Mouse (Mus musculus): ENCODE results near the gene Arhgef17. TPM values are rescaled to one million over a fixed set of nuclear protein-coding genes. Genes with fewer than 3 reads are reported as not detected.

Gene Arhgef17
- polyA plus RNA-seq, 1 experiment from 2014 or later = 12.9 TPM

DNA sequence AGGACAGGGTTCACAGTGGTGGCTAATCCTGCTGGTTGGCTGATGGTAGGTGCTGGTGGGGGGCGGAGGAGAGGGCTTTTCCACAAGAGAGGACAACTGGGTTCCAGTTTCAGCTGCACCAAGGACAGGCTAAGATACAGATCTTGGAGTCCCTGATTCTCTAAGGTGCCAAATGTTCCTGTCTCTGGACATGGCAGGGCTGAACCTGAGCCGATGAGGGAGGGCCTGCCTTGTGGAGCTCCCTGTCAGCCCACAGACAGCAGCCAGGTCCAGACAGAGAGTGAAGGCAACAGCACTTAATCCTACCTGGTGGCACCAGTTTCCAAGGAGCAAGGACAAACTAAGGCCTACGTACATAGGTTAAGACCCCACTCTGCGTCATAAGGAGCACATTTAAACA is 47.4 kb downstream of the Arhgef17 start:
- Histone ChIP-seq H3K36me3 (ENCODE audit: control insufficient read depth, insufficient read depth, low read length) (peaks cover 85% of the 10 kb centered on the region), H3K9ac (ENCODE audit: low read length) (no peak overlapping the region), H3K4me3 (ENCODE audit: low read depth, low read length) (no peak overlapping the region), H3K27ac (ENCODE audit: low read depth) (no peak overlapping the region), H3K4me2 (ENCODE audit: low read length) (no peak overlapping the region), H3K9me3 (ENCODE audit: control insufficient read depth, low read length) (no peaks in the 10 kb centered on the region), H3K4me1 (replicated peaks; ENCODE audit: control insufficient read depth, insufficient read depth, low read length) (no peaks in the 10 kb centered on the region), H3K27me3 (replicated peaks; ENCODE audit: control insufficient read depth, insufficient read depth, low read length) (no peaks in the 10 kb centered on the region)
- no peak for DNase-seq (ENCODE audit: low spot score)
- no peak for ATAC-seq (replicated peaks; ENCODE audit: low FRiP score, low TSS enrichment, low read depth)
- 93% methylated on average over 4 of the region's 4 CpGs for WGBS

DNA sequence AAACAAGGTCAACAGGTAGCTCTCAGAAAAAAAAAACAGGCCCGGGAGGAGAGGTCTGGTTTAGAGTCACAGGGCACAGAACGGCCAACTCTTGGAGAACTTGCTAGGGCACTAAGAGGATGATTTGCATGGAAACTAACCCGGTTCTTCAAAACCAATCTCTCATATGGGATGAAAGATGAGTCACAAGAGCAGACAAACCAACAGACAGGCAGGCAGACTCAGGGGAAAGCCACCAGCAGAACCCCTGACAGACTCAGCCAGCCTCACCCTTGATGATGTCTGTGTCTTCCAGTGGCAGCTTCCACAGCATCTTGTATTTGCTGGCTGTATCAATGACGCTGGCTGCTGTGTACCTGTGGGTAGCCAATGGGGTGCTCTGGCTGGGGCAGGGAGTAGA is 50.0 kb downstream of the Arhgef17 start:
- no peaks in the 10 kb centered on the region for H3K27me3 ChIP-seq (replicated peaks; ENCODE audit: control insufficient read depth, insufficient read depth, low read length)
- 90% methylated on average over 4 of the region's 4 CpGs for WGBS
- H3K4me2 ChIP-seq (ENCODE audit: low read length) = no peak overlapping the region
- H3K27ac ChIP-seq (ENCODE audit: low read depth) = no peak overlapping the region
- no peak overlapping the region for H3K4me3 ChIP-seq (ENCODE audit: low read depth, low read length)
- no peaks in the 10 kb centered on the region for H3K9me3 ChIP-seq (ENCODE audit: control insufficient read depth, low read length)
- DNase-seq (ENCODE audit: low spot score) (no peak), ATAC-seq (replicated peaks; ENCODE audit: low FRiP score, low TSS enrichment, low read depth) (no peak)
- peaks cover 92% of the 10 kb centered on the region for H3K36me3 ChIP-seq (ENCODE audit: control insufficient read depth, insufficient read depth, low read length)
- no peaks in the 10 kb centered on the region for H3K4me1 ChIP-seq (replicated peaks; ENCODE audit: control insufficient read depth, insufficient read depth, low read length)
- no peak overlapping the region for H3K9ac ChIP-seq (ENCODE audit: low read length)

DNA sequence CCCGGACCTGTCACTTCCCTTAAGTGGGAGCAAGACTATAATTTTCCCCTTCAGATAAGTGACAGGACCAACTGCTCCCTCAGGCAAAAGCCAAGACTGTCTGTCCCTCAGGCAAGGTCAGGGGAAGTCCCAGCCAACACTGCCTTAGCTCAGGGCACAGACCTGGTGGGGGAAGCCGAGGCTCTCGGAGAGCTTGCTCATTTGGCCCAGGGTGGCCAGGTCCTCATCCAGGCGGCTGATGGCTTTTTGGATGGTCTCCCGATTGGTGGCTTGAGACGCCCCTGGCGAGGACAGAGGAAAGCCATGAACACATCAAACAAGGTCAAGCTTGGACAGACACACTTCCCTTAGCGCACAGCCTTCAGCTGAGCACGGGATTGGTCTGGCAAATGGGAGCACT is 50.4 kb downstream of the Arhgef17 start:
- H3K27ac ChIP-seq (ENCODE audit: low read depth) = no peak overlapping the region
- H3K9me3 ChIP-seq (ENCODE audit: control insufficient read depth, low read length) = no peaks in the 10 kb centered on the region
- no peak overlapping the region for H3K4me3 ChIP-seq (ENCODE audit: low read depth, low read length)
- no peak overlapping the region for H3K4me2 ChIP-seq (ENCODE audit: low read length)
- H3K4me1 ChIP-seq (replicated peaks; ENCODE audit: control insufficient read depth, insufficient read depth, low read length) = no peaks in the 10 kb centered on the region
- 88% methylated on average over 9 of the region's 9 CpGs for WGBS
- no peak for DNase-seq (ENCODE audit: low spot score)
- peaks cover 97% of the 10 kb centered on the region for H3K36me3 ChIP-seq (ENCODE audit: control insufficient read depth, insufficient read depth, low read length)
- no peak for ATAC-seq (replicated peaks; ENCODE audit: low FRiP score, low TSS enrichment, low read depth)
- H3K9ac ChIP-seq (ENCODE audit: low read length) = no peak overlapping the region
- H3K27me3 ChIP-seq (replicated peaks; ENCODE audit: control insufficient read depth, insufficient read depth, low read length) = no peaks in the 10 kb centered on the region

DNA sequence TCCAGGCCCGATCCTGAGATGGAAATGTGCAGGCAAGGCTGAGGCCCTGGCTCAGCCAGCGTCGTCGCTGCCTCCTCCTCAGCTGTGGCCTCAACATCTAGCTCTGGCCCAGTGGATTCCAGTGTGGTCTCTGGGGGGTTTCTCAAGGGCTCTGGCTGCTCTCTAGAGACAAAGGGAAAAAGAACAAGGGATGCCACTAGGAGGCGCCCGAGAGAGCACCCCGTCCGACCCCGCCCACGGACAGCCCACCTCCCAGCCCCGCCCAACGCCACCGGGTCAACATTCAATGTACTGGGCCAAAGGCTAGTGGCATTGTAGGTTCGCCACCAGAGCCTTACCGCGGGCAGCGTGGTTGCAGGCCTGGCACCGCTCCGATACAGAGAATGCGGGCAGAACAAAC is 52.3 kb downstream of the Arhgef17 start:
- Histone ChIP-seq H3K4me2 (ENCODE audit: low read length) (no peak overlapping the region), H3K9ac (ENCODE audit: low read length) (no peak overlapping the region), H3K9me3 (ENCODE audit: control insufficient read depth, low read length) (no peaks in the 10 kb centered on the region), H3K4me1 (replicated peaks; ENCODE audit: control insufficient read depth, insufficient read depth, low read length) (no peaks in the 10 kb centered on the region), H3K36me3 (ENCODE audit: control insufficient read depth, insufficient read depth, low read length) (peaks cover 97% of the 10 kb centered on the region), H3K27ac (ENCODE audit: low read depth) (no peak overlapping the region), H3K4me3 (ENCODE audit: low read depth, low read length) (no peak overlapping the region), H3K27me3 (replicated peaks; ENCODE audit: control insufficient read depth, insufficient read depth, low read length) (no peaks in the 10 kb centered on the region)
- ATAC-seq (replicated peaks; ENCODE audit: low FRiP score, low TSS enrichment, low read depth) (no peak), DNase-seq (ENCODE audit: low spot score) (peak; percentile 88)
- WGBS = 21% methylated on average over 20 of the region's 20 CpGs

DNA sequence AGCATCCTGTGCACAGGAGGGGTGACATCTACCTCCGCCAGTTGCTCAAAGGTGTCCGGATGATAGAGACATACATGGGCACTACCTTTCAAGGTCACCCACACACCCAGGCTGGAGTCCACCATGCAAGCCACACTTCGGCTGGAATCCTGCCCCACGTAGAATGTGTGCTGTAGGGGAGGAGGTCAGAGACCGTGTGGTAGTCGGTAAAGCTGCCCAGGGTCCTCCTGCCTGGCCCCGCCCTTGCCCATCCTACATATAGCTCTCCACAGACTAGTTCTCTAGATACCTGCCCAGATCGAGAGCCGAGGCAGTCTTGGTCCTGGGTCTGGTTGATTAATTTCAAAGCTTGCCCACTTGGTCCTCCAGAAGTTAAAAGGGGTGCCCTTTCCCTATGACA is 55.1 kb downstream of the Arhgef17 start:
- H3K9me3 ChIP-seq (ENCODE audit: control insufficient read depth, low read length) = no peaks in the 10 kb centered on the region
- H3K9ac ChIP-seq (ENCODE audit: low read length) = no peak overlapping the region
- WGBS = 89% methylated on average over 9 of the region's 9 CpGs
- H3K36me3 ChIP-seq (ENCODE audit: control insufficient read depth, insufficient read depth, low read length) = peaks cover 97% of the 10 kb centered on the region
- ATAC-seq (replicated peaks; ENCODE audit: low FRiP score, low TSS enrichment, low read depth) (no peak), DNase-seq (ENCODE audit: low spot score) (no peak)
- no peaks in the 10 kb centered on the region for H3K4me1 ChIP-seq (replicated peaks; ENCODE audit: control insufficient read depth, insufficient read depth, low read length)
- no peaks in the 10 kb centered on the region for H3K27me3 ChIP-seq (replicated peaks; ENCODE audit: control insufficient read depth, insufficient read depth, low read length)
- no peak overlapping the region for H3K27ac ChIP-seq (ENCODE audit: low read depth)
- H3K4me2 ChIP-seq (ENCODE audit: low read length) = no peak overlapping the region
- no peak overlapping the region for H3K4me3 ChIP-seq (ENCODE audit: low read depth, low read length)

DNA sequence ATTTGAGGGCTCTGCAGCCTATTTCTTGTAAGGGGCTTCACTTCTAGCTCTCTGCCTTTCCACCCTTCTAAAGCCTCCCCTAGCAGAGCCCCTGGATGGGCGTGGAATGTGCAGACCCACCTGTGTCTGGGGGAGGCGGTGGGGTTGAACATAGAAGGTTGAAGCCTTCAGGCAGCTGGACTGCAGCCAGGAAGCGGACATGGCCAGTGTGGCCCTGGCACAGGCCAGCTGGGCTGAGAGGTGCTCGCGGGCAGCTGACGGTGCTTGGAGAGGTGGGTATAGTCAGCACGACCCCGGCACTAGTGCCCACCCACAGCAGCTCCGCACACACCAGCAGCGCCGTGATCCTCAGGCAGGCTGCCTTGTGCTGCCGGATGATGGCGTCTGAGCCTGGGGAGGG is 55.6 kb downstream of the Arhgef17 start:
- ATAC-seq (replicated peaks; ENCODE audit: low FRiP score, low TSS enrichment, low read depth) = no peak; the same call in 1 of the 2 replicates
- H3K9me3 ChIP-seq (ENCODE audit: control insufficient read depth, low read length) = no peaks in the 10 kb centered on the region
- WGBS = 92% methylated on average over 13 of the region's 13 CpGs
- no peaks in the 10 kb centered on the region for H3K4me1 ChIP-seq (replicated peaks; ENCODE audit: control insufficient read depth, insufficient read depth, low read length)
- H3K27ac ChIP-seq (ENCODE audit: low read depth) = no peak overlapping the region
- peaks cover 96% of the 10 kb centered on the region for H3K36me3 ChIP-seq (ENCODE audit: control insufficient read depth, insufficient read depth, low read length)
- H3K4me2 ChIP-seq (ENCODE audit: low read length) = no peak overlapping the region
- DNase-seq (ENCODE audit: low spot score) = no peak
- H3K4me3 ChIP-seq (ENCODE audit: low read depth, low read length) = no peak overlapping the region
- H3K27me3 ChIP-seq (replicated peaks; ENCODE audit: control insufficient read depth, insufficient read depth, low read length) = no peaks in the 10 kb centered on the region
- H3K9ac ChIP-seq (ENCODE audit: low read length) = no peak overlapping the region

DNA sequence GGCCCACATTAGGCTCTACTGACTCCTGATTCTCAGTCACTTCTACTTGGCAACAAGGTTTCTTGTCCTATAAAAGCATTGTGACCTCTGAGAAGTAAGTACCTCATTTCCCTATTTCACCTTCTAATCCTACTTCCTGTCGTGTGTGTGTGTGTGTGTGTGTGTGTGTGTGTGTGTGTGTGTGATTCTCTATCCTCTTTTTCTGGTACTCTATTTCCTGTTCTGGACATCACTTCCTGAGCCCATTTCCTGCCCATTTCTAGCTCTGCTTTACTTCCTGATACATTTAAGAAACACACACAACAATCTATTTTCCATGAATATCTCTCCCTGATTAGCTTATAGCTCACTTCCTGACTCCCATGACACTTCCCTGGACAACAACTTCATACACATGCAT is 56.1 kb downstream of the Arhgef17 start:
- Histone ChIP-seq H3K36me3 (ENCODE audit: control insufficient read depth, insufficient read depth, low read length) (peaks cover 96% of the 10 kb centered on the region), H3K4me2 (ENCODE audit: low read length) (no peak overlapping the region), H3K4me3 (ENCODE audit: low read depth, low read length) (no peak overlapping the region), H3K4me1 (replicated peaks; ENCODE audit: control insufficient read depth, insufficient read depth, low read length) (no peaks in the 10 kb centered on the region), H3K9ac (ENCODE audit: low read length) (no peak overlapping the region), H3K9me3 (ENCODE audit: control insufficient read depth, low read length) (no peaks in the 10 kb centered on the region), H3K27ac (ENCODE audit: low read depth) (no peak overlapping the region), H3K27me3 (replicated peaks; ENCODE audit: control insufficient read depth, insufficient read depth, low read length) (no peaks in the 10 kb centered on the region)
- DNase-seq (ENCODE audit: low spot score) (no peak), ATAC-seq (replicated peaks; ENCODE audit: low FRiP score, low TSS enrichment, low read depth) (no peak)
- WGBS = 58% methylated on average over 1 of the region's 1 CpGs

DNA sequence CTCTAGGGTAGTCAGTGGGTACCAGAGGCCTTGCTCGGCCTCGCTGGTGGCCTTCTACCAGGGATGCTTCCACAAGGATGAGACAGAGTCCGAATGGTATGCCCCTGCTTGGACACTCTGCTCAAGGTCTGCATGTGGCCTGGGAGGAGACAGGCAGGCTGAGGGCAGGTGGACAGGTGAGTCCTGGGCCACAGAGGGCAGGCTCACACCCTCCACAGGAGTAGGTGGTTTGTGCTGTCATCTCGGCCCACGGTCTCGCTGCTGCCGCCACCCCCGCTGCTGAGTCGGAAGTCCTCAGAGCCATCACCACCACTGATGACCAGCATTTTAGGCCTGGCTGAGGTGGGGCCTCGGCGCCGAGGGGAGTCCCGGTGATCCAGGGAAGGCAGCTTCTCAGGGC is 58.7 kb downstream of the Arhgef17 start:
- DNase-seq (ENCODE audit: low spot score) (no peak), ATAC-seq (replicated peaks; ENCODE audit: low FRiP score, low TSS enrichment, low read depth) (no peak)
- 95% methylated on average over 13 of the region's 13 CpGs for WGBS
- Histone ChIP-seq H3K9me3 (ENCODE audit: control insufficient read depth, low read length) (no peaks in the 10 kb centered on the region), H3K4me1 (replicated peaks; ENCODE audit: control insufficient read depth, insufficient read depth, low read length) (no peaks in the 10 kb centered on the region), H3K27me3 (replicated peaks; ENCODE audit: control insufficient read depth, insufficient read depth, low read length) (no peaks in the 10 kb centered on the region), H3K27ac (ENCODE audit: low read depth) (no peak overlapping the region), H3K36me3 (ENCODE audit: control insufficient read depth, insufficient read depth, low read length) (peaks cover 72% of the 10 kb centered on the region), H3K4me3 (ENCODE audit: low read depth, low read length) (no peak overlapping the region), H3K9ac (ENCODE audit: low read length) (no peak overlapping the region), H3K4me2 (ENCODE audit: low read length) (no peak overlapping the region)

DNA sequence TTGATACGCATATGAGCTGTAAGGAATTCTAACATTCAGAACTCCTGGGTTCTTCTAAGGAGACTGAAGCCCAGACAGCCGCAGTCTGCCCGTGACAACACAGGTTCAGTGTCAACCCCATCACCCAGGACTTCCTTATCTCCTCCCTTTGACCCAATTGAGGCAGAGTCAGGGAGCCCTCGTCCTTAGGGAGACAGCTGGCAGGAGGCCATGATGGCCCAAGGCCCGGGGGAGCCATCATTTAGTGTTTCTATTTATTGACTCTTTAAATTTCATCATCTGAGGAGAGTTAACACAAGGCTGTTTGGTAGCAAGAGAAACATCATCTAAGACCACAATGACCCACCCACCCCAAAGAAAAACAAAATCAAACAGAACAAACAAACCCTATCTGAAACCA is 60.0 kb downstream of the Arhgef17 start:
- peaks cover 59% of the 10 kb centered on the region for H3K36me3 ChIP-seq (ENCODE audit: control insufficient read depth, insufficient read depth, low read length)
- 79% methylated on average over 5 of the region's 5 CpGs for WGBS
- no peak overlapping the region for H3K9ac ChIP-seq (ENCODE audit: low read length)
- ATAC-seq (replicated peaks; ENCODE audit: low FRiP score, low TSS enrichment, low read depth) (no peak), DNase-seq (ENCODE audit: low spot score) (no peak)
- H3K4me1 ChIP-seq (replicated peaks; ENCODE audit: control insufficient read depth, insufficient read depth, low read length) = no peaks in the 10 kb centered on the region
- H3K27me3 ChIP-seq (replicated peaks; ENCODE audit: control insufficient read depth, insufficient read depth, low read length) = no peaks in the 10 kb centered on the region
- H3K4me2 ChIP-seq (ENCODE audit: low read length) = no peak overlapping the region
- H3K9me3 ChIP-seq (ENCODE audit: control insufficient read depth, low read length) = no peaks in the 10 kb centered on the region
- no peak overlapping the region for H3K27ac ChIP-seq (ENCODE audit: low read depth)
- H3K4me3 ChIP-seq (ENCODE audit: low read depth, low read length) = no peak overlapping the region

All from intestine, embryonic 14.5 days (tissue).